Mouse (Mus musculus) hindbrain, embryonic 15.5 days (tissue): ENCODE measurements around the gene Ugt2b5. TPM values are rescaled to one million over a fixed set of nuclear protein-coding genes. Genes with fewer than 3 reads are reported as not detected.

Experiments
- polyA plus RNA-seq: library from polyadenylated mRNA; unstranded; fragments of >200 nt; fragmentation: Nextera tagmentation; extraction: Ambion mirVana; gene quantifications from 2 replicates; pipeline ENCODE4 v1.2.1, GENCODE M21; 2015

Gene Ugt2b5
- polyA plus RNA-seq, 1 experiment from 2014 or later: not detected

Other genes starting within 250 kb of the Ugt2b5 start
- gene Ugt2b34, start 233.4 kb downstream of the Ugt2b5 start, polyA plus RNA-seq: not detected in 2 replicates
- gene Ugt2b1, start 213.8 kb downstream of the Ugt2b5 start, polyA plus RNA-seq: not detected in 2 replicates
- not detected in 2 replicates for gene Ugt2b35, start 139.5 kb downstream of the Ugt2b5 start, polyA plus RNA-seq
- gene Ugt2b36, start 47.8 kb downstream of the Ugt2b5 start, polyA plus RNA-seq: not detected in 2 replicates
- not detected in 2 replicates for gene Ugt2b37, start 114.5 kb upstream of the Ugt2b5 start, polyA plus RNA-seq
- gene Ugt2a3, start 196.9 kb upstream of the Ugt2b5 start, polyA plus RNA-seq: not detected in 2 replicates